Mouse (Mus musculus): ENCODE results near the gene Stim2.

Gene Stim2

GRCm38 (mm10) chr5:54148091-54148795 is 149.9 kb downstream of the Stim2 start:
- no peak for DNase-seq

DNA sequence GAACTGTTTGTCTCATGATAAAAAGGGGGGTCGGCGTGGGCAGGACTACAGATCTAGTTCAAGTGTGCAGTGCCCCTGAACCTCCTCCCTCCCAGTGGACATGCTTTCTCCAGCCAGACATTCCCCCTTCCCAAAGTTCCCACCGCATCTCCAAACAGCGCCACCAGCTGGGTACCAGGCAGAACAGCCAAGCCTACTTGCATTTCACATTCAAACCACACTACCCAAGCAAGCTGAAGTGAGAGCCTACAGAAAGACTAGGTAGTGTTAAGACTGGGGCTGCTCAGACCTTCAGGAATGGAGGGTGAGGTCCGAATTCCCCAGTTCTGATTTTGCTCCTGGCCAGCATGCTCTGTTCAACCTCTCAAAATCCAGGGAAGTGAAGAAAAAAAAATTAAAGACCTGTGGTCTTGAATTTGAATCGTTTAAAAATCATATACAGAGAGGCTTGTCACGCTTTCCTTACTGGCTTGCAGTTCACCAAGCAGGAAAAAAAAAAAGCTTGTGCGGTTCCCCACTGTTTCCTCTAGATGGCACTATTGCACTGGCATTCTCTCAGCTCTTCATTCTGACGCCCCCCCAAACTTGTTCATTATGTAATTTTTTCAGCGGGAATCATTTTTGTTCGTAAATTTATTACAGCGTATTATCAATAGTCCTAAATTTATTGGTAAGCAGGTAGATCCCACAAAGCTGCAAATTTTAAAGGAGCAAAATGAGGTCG is 156.4 kb downstream of the Stim2 start:
- no peak for DNase-seq

GRCm38 (mm10) chr5:54155227-54155776 is 157.0 kb downstream of the Stim2 start:
- DNase-seq = no peak

DNA sequence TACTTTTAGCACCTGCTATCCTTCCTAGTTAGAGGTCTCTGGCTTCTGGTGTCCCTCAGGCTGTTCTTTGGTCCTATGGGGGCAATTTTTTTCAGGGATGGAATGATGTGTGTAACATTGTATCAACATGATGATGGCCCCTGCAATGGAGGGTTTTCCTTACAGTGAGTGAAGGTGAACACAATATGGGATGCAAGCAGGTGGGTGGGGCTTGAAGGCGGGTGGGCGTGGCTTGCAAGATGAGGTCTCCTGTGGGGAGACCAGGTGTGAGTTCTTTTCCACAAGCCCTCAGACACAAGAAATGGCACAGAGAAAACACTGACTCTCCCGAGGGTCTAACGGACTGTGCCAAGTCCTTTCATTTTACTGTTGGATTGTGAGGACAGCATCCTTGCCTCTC is 157.6 kb downstream of the Stim2 start:
- DNase-seq = no peak

DNA sequence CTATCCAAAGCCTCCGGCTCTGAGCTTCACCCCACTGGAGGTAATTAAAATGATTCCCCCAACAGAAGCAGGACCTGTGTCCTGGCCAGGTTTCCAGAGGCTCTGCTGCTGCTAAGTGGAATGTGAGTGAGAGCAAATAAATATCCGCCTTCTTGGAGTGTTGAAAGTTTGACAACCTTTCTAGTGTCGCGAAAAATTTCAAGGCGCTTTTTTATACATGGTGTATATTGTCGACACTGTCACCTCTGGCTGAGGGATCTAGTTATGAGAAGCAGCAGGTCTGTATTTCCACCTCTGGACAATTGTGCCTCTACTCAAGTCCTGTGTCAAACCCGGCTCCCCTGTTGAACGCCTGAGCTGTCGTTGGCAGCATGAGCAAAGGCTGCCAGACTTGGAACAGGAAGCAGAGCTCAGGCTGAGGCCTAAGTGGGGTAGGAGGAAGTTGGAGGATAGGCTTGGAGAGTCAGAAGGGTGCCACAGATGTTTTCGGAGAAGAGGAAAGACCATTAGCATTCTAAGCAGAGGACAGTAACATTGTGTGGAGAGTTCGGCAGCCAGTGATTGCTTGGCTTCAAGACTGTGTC is 158.7 kb downstream of the Stim2 start:
- DNase-seq = no peak

DNA sequence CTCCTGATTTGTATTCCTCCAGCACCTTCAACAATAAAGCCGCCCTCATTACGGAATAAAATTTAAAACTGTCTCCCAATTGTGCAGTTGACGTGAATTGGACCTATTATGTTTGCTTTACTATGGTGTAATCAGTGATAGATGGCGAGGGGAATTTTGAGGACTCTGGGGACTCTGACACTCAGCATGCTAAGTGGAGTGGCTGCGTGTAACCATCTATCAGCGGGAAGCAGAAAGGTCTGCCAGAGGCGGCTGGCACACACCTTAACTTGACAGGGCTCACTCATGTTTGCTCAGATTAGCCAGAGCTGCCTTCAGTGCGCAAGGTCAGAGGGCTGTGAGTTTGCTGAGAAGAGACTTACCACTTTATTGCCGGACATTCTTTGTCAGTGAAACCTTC is 159.9 kb downstream of the Stim2 start:
- DNase-seq = no peak

GRCm38 (mm10) chr5:54159156-54159793 is 161.0 kb downstream of the Stim2 start:
- DNase-seq = no peak

- DNase-seq = no peak
Observed at GRCm38 (mm10) chr5:54160561-54160960, 162.3 kb downstream of the Stim2 start.

DNA sequence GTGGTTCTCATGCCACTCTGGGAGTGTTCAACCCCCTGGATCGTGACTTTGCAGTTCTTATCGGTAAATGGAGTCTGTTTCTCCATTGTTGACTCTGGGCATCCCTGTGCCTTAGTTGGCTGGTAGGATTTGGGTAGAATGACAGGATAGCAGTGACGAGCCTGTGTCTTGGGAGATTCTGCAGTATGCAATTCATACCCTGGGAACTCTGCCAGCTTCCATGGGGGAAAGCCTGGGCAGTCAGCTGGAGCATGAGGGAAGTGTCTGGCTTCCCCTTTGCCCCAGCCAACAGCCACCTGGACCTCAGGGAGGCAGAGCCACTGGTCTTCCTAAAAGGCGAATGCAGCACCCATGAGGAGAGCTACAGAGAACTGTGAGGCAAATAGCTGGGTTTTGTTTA is 165.6 kb downstream of the Stim2 start:
- DNase-seq = no peak

Data from kidney, adult 11 months (tissue).